Mouse (Mus musculus) monocyte, adult 5-6 weeks (primary cell): ENCODE data around the gene C5ar1. TPM values are rescaled to one million over a fixed set of nuclear protein-coding genes. Genes with fewer than 3 reads are reported as not detected.
"Not testable (repeated sequence)": the region's sequence is repeated elsewhere in the genome, so short reads cannot be mapped to it uniquely, and the experiment has no call there.

ENCODE experiments used
- ATAC-seq: fragments of 153-309, 156-312 bp; replicated peaks from 2 replicates; pipeline ENCODE4 v1.8.0; 2017; ENCODE audit warnings: mild to moderate bottlenecking; ENCODE audit not compliant: low TSS enrichment, insufficient number of reproducible peaks, severe bottlenecking, poor library complexity, low FRiP score
- total RNA-seq: library from RNA; stranded (forward); fragments of 200-1000, 200-491, 200-594 nt; gene quantifications from 3 replicates; pipeline ENCODE4 v1.2.3, GENCODE M21; 2017

The C5ar1 gene
- total RNA-seq, 1 experiment from 2014 or later: 17.0 TPM

DNA sequence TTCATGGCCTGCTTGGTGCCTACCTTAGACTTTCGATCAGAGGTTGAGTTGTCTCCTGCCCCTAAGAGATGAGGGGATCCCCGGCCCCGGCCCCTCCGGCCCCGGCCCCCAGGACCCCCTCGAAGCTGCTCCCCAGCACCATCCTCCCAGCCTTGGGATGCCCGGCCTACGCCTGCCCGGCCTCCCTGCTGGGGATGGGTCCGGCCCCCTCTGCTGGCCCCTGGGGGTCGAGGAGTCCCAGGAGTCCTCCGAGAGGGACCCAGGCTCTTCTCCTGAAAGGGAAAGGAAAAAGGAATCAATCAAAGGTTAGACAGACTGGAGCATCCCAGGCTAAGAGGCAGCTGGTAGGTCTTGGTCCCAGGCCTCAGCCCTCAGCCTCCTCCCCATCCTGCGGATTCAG lies 23.0 kb upstream of the C5ar1 start:
- no peak for ATAC-seq

DNA sequence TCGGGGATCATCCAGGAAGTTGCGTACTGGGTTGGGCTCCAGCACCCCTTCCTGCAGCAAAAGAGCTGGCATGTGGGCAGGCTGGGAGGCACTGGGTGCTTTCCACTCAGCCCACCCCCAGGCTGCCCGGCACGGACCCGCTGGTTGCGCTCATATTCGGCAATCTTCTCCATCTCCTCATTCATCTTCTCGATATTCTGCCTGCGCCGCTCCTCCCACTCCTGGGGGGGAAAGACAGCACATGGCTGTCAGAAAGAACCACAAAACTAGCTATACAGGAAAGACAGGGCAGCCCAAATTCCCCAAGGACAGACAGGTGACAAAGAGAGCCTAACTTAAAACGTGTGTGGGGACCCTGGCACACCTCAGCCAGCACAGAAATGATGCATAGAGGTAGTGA lies 21.4 kb upstream of the C5ar1 start:
- no peak for ATAC-seq

DNA sequence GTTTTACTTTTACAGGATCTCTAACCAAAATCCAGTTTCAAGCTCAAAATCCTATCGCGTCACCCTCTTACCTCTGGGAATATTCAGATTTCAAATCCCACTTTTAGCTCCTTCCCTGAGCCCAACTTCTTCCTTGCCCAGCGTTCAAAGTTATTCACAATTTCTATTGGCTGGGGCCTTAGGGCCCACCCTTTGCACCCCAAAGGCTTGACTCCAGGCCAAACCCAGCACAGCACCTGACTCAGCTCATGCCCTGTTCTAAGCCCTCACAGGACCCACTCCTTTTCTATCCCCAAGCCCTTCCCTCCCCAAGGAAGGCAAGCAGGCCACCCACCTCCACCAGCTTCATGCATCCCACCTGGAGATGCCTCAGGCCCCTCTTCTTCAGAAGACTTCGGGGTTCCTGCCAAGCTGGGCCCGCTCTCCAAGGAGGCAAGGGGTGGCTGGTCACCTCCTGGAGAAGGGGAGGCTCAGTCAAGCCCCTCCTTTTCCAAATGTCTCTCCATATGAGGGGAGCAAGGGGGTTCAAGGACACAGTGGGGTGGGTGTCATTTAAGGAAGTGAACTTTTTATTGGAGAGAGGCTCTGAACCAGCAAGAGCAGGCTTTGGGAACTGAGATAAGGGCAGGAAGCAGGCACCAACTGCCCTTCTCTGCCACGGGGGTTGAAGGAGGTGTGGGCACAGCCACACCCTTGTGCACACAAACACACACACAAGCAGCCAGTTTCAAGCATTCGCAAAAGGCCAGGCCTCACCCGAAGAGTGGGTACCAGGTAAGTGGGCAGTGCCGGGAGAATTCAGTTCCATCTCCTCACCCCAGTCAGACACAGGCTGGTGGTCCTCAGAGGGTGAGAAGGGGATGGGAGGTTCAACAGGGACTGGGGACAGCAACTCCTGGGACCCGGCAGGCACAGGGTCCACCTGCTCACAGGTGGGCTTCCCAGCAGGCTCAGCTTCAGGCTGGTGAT lies 15.9 kb upstream of the C5ar1 start:
- no peak for ATAC-seq

DNA sequence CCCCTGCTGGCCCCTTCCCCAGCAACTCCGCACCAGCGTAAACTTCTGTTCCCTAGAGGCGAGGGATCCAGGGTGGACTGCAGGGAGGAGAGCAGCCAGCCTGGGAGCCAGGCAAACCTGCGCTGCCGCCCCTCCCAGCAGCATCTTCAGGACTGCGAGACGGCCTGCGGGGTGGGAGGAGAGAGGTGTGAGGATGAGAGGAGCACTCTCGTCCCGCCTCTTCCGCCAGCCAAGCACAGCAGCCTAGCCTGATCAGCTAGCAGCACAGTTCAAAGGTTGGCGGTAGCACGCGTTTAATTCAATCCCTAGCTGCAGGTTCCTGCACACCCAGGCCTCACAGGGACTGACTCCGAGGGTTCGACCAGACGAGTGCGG lies 14.4 kb upstream of the C5ar1 start:
- ATAC-seq: peak; percentile 56

DNA sequence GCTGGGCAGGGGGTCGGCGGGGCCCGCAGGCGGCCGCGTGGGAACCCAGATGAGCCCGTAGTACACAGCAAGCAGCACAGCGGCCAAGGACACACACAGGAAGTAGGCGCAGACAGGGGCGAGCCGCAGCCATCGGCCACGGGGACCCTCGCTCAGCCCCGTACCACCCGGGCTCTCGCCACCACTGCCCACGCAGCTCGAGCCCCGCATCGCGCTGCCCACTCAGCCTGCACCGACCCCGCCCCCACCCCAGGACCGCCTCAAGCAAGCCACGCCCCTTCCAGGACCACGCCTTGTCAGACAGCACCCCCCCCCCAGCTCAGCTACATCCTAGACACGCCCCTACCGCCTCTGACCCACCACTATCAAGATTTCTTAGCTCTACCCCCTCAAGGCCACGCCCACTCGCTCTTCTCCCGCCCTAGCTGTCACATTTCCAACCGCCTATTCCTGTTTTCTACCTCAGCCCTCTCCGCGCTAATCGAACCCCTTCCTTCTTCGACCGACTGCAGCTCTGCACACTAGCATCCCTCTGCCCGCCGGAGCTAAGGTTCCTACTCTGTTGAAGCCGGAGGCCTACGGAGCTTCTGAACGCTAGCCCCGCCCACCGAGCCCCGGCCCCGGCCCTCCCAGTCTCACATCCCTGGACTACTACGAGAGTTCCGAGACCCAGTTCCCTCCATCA lies 13.9 kb upstream of the C5ar1 start, which contains the start of gene Inafm1:
Gene Inafm1, minus strand, starts transcription at position 537 of the 685 bp plus-strand sequence.
- peak; percentile 78 for ATAC-seq

DNA sequence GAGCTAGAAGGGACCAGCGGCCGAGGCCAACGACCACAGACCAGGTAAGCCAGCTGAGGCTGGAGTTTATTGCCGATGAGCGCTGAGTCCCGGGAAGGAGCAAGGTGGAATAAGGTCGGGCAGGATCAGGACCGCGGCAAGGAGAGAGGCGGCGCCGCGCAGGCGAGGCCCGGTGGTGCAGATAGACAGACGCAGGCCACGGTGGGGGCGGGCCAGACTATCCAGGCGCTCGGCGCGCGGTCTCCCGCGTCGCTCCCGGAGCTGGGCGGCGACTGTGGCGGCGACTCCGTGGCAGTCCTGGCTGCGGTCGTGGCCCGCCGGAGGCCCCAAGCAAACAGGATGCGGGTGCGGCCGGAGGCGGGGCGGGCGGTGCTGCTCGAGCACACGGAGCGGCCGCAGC lies 13.3 kb upstream of the C5ar1 start:
- ATAC-seq: no peak

DNA sequence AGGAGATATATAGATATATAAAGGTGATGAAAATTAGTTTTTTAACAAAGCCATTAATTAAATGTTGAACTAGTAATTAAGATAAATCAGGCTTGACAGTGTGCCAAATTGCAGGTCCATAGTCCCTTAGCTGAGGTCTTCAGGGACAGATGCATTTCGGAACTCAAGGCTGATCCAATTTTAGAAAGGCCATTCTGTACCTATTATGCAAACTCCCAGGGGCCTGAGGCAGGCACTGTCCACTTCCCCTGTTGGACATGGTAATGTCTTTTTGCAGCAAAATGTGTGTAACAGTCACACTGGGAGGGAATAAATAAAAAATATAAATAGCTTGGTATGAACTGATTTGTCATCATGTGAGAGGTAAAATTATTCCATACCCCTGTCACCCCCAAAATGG lies 11.8 kb upstream of the C5ar1 start:
- ATAC-seq: no peak

DNA sequence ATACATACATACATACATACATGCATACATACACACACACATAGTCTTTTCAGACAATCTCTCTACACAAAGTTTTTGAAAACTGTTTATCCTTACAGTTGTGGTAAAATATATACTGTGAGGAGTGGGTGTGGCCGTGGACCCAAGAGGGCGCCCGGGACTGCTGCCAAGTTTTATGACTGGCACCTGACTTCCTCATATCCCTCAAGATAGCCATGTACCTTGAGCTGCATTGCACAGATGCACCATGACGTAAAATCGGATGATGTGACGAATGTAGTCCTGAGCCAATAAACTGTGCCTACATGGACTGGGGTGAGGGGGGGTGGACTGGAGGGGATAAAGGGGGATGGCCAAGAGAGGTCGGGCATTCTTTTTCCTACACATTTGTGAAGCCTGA lies 7.3 kb upstream of the C5ar1 start:
- not testable (repeated sequence) for ATAC-seq

DNA sequence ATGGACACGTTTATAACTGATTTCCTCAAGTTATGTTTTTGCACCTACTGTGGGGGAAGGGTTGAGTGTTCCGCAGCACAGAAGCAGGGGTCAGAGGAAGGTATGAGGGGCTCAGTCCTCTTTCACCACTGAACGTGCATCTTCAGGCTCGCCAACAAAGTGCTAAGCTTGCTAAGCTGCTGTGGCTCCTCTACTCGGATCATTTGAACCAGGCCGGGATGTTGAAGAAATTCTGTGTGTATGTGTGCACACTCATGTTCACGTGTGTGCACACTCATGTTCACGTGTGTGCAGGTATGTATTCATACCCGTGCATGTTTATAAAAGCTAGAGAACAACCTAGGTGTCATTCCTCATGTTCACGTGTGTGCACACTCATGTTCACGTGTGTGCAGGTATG lies 6.5 kb upstream of the C5ar1 start:
- ATAC-seq: no peak

DNA sequence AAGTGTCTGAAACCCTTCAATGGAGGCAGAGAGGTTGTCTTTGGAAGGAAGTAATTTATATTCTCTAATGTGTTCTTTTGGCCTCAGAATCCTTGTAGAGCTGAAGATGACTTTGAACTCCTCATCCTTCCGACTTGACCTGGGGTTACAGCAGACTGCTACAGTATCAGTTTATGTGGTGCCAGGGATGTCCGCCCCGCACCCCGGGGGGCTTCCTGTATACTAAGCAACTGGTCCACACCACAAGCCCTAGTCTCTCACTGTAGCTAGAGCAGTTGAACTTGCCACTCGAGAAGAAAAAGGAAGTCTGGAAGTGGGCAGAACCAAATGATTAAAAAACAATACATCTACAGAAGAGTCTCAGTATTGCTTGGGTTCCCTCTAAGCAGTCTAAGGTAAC lies 4.5 kb upstream of the C5ar1 start:
- no peak for ATAC-seq

DNA sequence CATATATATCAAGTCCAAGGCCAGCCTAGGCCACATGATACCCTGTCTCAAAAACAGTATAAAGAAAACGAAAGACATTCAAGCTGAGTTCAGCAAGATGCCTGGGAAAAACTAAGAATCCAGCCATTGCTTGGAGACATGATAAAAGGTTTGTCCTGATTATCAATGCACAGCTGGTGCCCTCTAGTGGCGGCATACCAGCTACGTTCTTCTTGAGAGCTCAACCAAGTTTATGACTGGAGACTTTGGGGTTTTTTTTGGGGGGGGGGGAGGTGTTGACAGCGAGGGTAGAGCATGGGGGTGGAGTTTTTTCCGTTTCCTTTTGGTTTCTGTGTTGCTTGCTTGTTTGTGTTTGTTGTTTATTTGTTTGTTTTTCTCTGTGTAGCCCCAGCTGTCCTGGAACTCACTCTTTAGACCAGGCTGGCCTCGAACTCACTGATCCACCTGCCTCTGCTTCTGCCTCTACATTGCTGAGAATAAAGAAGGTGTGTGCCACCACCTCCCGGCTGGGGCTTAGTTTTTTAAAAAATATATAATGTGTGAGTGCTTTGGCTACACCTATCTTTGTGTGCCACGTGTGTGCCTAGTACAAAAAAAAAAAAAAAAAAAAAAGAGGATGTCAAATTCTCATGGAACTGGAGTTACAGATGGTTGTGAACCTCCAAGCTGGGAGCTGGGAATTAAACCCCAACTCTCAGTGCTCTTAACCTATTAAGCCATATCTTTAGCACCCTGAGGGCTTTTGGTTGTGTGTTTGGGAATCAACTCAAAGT lies 3.9 kb upstream of the C5ar1 start:
- ATAC-seq: 0 out of 2 replicates have a peak, but pooled peaks have one; percentile 44

DNA sequence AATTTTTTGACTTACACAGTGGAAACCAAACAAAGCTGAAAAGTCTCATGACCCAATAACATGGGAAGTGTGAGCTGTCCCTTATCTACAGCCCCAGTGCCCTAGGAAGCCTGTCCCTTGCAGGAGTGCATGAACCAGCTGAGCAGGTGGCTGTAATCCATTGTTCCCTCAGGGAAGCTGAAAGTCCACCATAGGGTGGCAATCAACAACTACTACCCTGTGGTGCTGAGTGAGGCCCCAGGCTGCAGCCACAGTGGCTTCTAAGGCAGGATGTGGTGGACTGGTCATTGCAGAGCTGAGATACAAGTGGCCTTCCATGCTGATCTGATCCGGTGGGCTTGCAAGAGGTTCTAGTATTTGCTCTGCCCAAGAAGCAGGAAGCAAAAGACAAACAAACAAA lies 1.8 kb upstream of the C5ar1 start:
- ATAC-seq: 0 out of 2 replicates have a peak, but pooled peaks have one; percentile 14

DNA sequence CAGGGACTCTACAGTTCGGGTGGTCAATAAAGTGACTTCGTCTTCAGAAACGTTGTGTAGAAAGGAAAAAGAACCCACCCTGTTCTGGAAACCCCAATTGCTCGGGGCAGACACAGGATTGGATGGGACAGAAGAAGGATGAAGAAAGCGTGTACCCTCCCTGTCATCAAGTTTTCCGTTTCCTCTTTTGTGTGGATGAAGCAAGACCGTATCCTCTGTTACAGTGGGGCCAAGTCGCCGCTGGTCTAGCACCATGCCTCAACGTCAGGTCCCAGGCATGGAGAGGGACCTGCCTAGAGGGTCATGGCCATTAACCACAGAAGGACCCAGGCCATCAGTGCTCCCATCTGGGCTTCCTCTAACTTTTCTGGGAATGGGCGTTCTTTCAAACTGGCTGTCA lies 1.5 kb downstream of the C5ar1 start:
- peak; percentile 85 for ATAC-seq

DNA sequence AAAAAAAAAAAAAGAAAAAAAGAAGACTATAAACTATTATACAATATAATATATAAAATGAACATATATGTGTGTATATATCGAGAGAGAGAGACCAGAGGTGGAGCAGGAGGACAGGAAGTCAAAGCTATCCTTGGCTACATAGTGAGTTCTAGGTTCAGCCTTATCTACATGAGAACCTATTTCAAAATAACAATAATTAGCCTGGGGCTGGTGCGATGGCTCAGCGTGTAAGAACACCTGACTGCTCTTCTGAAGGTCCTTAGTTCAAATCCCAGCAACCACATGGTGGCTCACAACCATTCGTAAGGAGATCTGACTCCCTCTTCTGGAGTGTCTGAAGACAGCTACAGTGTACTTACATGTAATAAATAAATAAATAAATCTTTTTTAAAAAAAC lies 3.4 kb downstream of the C5ar1 start:
- ATAC-seq: not testable (repeated sequence)

DNA sequence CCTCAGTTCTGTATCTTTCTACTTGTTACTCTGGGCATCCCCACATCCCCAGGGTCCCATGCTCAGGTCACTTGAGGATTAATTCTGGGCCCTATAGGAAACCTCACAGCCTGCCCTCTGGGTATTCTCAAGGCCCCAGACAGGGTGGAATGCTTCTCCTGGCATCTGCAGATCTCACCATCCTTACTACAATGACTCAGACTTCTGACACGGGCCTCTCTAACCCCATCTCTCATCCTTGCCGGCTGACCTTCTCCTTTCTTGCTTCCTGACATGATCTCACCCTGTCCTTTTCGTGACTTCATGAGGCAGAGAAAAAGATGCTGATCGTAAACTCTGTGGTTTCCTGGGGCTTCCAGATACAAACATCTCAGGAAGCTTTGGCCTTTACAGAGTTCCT lies 5.1 kb downstream of the C5ar1 start:
- peak; percentile 67 for ATAC-seq

DNA sequence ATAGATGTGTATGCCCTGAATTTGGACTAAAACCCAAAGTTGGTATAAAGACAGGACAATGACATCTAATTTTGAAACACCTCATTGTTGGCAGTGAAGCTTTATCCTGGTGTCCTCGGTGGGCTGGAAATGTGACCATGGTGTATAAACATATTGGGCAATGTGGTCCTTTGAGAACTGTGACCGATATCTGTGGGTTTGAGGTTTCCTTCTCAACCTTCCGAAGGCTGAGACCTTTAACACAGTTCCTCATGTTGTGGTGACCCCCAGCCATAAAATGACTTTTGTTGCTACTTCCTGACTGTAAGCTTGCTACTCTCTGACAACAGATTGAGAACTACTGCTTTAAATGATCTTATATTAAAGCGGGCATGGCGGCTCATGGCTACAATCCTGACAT lies 8.7 kb downstream of the C5ar1 start:
- peak; percentile 76 for ATAC-seq

DNA sequence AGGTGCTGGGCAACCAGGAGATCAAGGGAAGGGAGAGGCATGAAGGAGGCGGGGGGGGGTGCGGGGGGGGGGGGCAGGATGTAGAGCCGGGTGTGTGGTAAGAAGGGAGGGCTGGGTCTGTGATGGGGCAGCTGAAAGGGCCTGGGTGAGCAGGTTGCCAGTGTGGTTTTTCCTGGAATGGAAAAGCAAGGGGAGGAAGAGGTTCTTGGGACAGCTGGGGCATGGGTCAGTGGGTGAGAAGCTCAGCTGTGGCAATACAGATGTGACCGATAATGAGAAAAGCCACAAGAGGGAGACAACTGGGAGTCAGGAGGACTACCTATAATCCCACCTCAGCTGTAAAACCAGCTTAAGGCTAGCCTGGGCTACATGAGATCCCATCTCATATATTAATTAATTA lies 13.4 kb downstream of the C5ar1 start:
- ATAC-seq: no peak

DNA sequence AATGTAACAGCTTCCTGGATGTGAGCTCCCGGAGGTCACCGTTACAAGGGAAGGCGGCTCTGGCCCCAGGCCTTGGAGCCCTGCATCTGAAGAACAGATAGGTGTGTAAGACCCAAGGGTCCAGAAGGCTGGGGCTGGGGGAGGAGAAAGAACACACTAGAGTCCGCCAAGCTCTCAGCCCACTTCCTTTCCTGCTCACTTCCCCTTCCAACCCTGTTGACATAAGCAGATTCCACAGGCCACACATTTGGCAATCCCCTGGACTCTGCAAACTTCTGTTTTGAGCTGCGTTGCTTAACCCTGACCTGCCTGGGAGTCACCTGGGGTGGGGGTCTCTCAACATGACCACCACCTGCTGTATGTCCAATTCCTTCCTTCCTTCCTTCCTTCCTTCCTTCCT lies 15.3 kb downstream of the C5ar1 start, which contains the start of gene C5ar2:
Gene C5ar2, minus strand, starts transcription at position 88 of the 400 bp plus-strand sequence.
- ATAC-seq: peak; percentile 69

DNA sequence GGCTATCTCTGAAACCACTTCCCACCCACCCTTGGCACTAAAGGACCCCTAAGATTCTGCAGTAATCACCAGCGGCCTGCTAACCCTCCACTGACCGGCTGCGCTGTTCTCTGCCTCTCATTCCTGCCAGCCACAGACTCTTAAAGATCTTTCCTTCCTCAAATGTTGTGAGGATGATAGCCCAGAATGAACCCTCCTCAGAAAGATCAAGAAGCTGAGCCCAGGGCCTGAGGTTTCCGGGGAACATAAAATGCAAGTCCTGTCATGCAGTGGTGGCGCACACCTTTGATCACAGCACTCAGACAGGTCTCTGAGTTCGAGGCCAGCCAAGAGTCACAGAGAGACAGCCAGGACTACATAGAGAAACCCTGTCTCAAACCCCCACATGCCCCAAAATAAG lies 17.1 kb downstream of the C5ar1 start:
- ATAC-seq: no peak
